Mouse (Mus musculus) MEL (cell line): ENCODE measurements around the gene Pon2. TPM values are rescaled to one million over a fixed set of nuclear protein-coding genes. Genes with fewer than 3 reads are reported as not detected.

Experiments used
- DNase-seq: peaks from one replicate; pipeline ENCODE4 v3.0.0; 2011; ENCODE audit warnings: low read depth, low spot score
- H3K27ac ChIP-seq: 2 replicates; pipeline ENCODE4 v1.5.1; 2012; ENCODE audit warnings: low read depth, mild to moderate bottlenecking, control low read depth, low read length, moderate library complexity; ENCODE audit not compliant: control insufficient read depth
- H3K27me3 ChIP-seq, 2 experiments: fragments of 150-350 bp in 1 of 2; sonication (generic) in 1 of 2; 2 replicates each; pipeline ENCODE4 v1.6.1; 2012; ENCODE audit warnings: low read length in 2 of 2, mild to moderate bottlenecking in 2 of 2, improper control_type of control experiment in 1 of 2, moderate library complexity in 1 of 2; ENCODE audit not compliant: insufficient read depth in 2 of 2, control insufficient read depth in 1 of 2
- H3K36me3 ChIP-seq, 2 experiments: 2 replicates each; pipeline ENCODE4 v1.6.1; 2012 to 2014; ENCODE audit warnings: low read length in 2 of 2, improper control_type of control experiment in 1 of 2, inconsistent platforms in 1 of 2, mild to moderate bottlenecking in 1 of 2; ENCODE audit not compliant: insufficient read depth in 2 of 2, control insufficient read depth in 1 of 2
- H3K4me1 ChIP-seq, 2 experiments: fragments of 150-350 bp in 1 of 2; sonication (generic) in 1 of 2; 2 replicates each; pipeline ENCODE4 v1.6.1; 2012; ENCODE audit warnings: low read length in 2 of 2, improper control_type of control experiment in 1 of 2, mild to moderate bottlenecking in 1 of 2; ENCODE audit not compliant: insufficient read depth in 2 of 2, control insufficient read depth in 1 of 2
- H3K4me3 ChIP-seq, 2 experiments: fragments of 150-350 bp in 1 of 2; sonication (generic) in 1 of 2; 2 replicates each; pipeline ENCODE4 v1.5.1; 2012; ENCODE audit warnings: low read depth in 2 of 2, low read length in 2 of 2, mild to moderate bottlenecking in 2 of 2, moderate library complexity in 2 of 2, control low read depth in 1 of 2, improper control_type of control experiment in 1 of 2; ENCODE audit not compliant: control insufficient read depth in 1 of 2, insufficient read depth in 1 of 2
- H3K79me2 ChIP-seq: 2 replicates; pipeline ENCODE4 v1.6.1; 2012; ENCODE audit warnings: mild to moderate bottlenecking, low read length, moderate library complexity; ENCODE audit not compliant: control insufficient read depth, poor library complexity, insufficient read depth
- H3K9ac ChIP-seq: 2 replicates; pipeline ENCODE4 v1.6.1; 2012; ENCODE audit warnings: low read depth, mild to moderate bottlenecking, control low read depth, low read length, moderate library complexity; ENCODE audit not compliant: control insufficient read depth, poor library complexity, severe bottlenecking
- H3K9me3 ChIP-seq: fragments of 150-350 bp; sonication (generic); replicated peaks from 2 replicates; pipeline ENCODE4 v1.6.1; 2012; ENCODE audit warnings: mild to moderate bottlenecking, low read length, improper control_type of control experiment, moderate library complexity; ENCODE audit not compliant: insufficient read depth
- ELF1 ChIP-seq: IDR thresholded peaks from 2 replicates; pipeline ENCODE4 v1.6.1; 2014; ENCODE audit warnings: low read depth, mild to moderate bottlenecking, inconsistent platforms, low read length, improper control_type of control experiment, moderate library complexity
- EP300 ChIP-seq, 2 experiments: IDR thresholded peaks; 2 replicates each; pipeline ENCODE4 v1.6.1; 2011; ENCODE audit warnings: improper control_type of control experiment in 2 of 2, low read length in 2 of 2, low read depth in 1 of 2, mild to moderate bottlenecking in 1 of 2
- ETS1 ChIP-seq: IDR thresholded peaks from 2 replicates; pipeline ENCODE4 v1.6.1; 2012; ENCODE audit warnings: low read depth, mild to moderate bottlenecking, inconsistent platforms, low read length, improper control_type of control experiment, moderate library complexity
- GABPA ChIP-seq: IDR thresholded peaks from 2 replicates; pipeline ENCODE4 v1.6.1; 2012; ENCODE audit warnings: low read depth, mild to moderate bottlenecking, inconsistent platforms, low read length, improper control_type of control experiment, moderate library complexity
- GATA1 ChIP-seq: IDR thresholded peaks from 2 replicates; pipeline ENCODE4 v1.6.1; 2011; ENCODE audit warnings: low read depth, low read length, improper control_type of control experiment
- JUND ChIP-seq: IDR thresholded peaks from 2 replicates; pipeline ENCODE4 v1.6.1; 2011; ENCODE audit warnings: low read depth, mild to moderate bottlenecking, improper control_type of control experiment, low read length
- KAT2A ChIP-seq: conservative IDR thresholded peaks from 2 replicates; pipeline ENCODE4 v1.6.1; 2012; ENCODE audit warnings: low read depth, low read length, improper control_type of control experiment, inconsistent platforms
- MAFK ChIP-seq: IDR thresholded peaks from 2 replicates; pipeline ENCODE4 v1.6.1; 2011; ENCODE audit warnings: low read depth, mild to moderate bottlenecking, low read length, improper control_type of control experiment, borderline replicate concordance
- MAZ ChIP-seq: IDR thresholded peaks from 2 replicates; pipeline ENCODE4 v1.6.1; 2012; ENCODE audit warnings: low read depth, mild to moderate bottlenecking, inconsistent platforms, low read length, improper control_type of control experiment
- NELFE ChIP-seq: IDR thresholded peaks from 2 replicates; pipeline ENCODE4 v1.6.1; 2011; ENCODE audit warnings: low read depth, low read length, improper control_type of control experiment
- RCOR1 ChIP-seq: IDR thresholded peaks from 2 replicates; pipeline ENCODE4 v1.6.1; 2012; ENCODE audit warnings: low read depth, mild to moderate bottlenecking, inconsistent platforms, low read length, improper control_type of control experiment
- SIN3A ChIP-seq: IDR thresholded peaks from 2 replicates; pipeline ENCODE4 v1.6.1; 2012; ENCODE audit warnings: low read length, improper control_type of control experiment, inconsistent platforms
- TAL1 ChIP-seq: IDR thresholded peaks from 2 replicates; pipeline ENCODE4 v1.6.1; 2012; ENCODE audit warnings: mild to moderate bottlenecking, inconsistent platforms, low read length, moderate library complexity, mixed read lengths
- TCF12 ChIP-seq: IDR thresholded peaks from 2 replicates; pipeline ENCODE4 v1.6.1; 2014; ENCODE audit warnings: low read depth, mild to moderate bottlenecking, inconsistent platforms, low read length, improper control_type of control experiment, moderate library complexity
- UBTF ChIP-seq: IDR thresholded peaks from 2 replicates; pipeline ENCODE4 v1.6.1; 2012; ENCODE audit warnings: low read depth, mild to moderate bottlenecking, inconsistent platforms, low read length, improper control_type of control experiment, moderate library complexity, borderline replicate concordance; ENCODE audit not compliant: insufficient read depth
- ZNF384 ChIP-seq: IDR thresholded peaks from 2 replicates; pipeline ENCODE4 v1.6.1; 2012; ENCODE audit warnings: low read depth, mild to moderate bottlenecking, inconsistent platforms, low read length, improper control_type of control experiment
- polyA plus RNA-seq, 2 experiments: library from polyadenylated mRNA; stranded (reverse) in 1 of 2; unstranded in 1 of 2; fragments of >175 nt in 1 of 2; fragments of >200 nt in 1 of 2; gene quantifications; 2 replicates each; pipeline versions ENCODE4 v1.2.1 to v1.2.4; 2012; ENCODE audit warnings: low replicate concordance in 2 of 2, low read depth in 1 of 2; ENCODE audit not compliant: insufficient read length in 2 of 2, insufficient read depth in 1 of 2, missing spikeins in 1 of 2
- total RNA-seq: library from RNA; depleted of rRNA; stranded (reverse); fragments of 300-350 nt; gene quantifications from 2 replicates; pipeline ENCODE4 v1.2.3, GENCODE M21; 2012

Pon2 gene
- total and polyA plus RNA-seq, 3 experiments, result 14.4 to 21.2 TPM; not detected in 1

DNA sequence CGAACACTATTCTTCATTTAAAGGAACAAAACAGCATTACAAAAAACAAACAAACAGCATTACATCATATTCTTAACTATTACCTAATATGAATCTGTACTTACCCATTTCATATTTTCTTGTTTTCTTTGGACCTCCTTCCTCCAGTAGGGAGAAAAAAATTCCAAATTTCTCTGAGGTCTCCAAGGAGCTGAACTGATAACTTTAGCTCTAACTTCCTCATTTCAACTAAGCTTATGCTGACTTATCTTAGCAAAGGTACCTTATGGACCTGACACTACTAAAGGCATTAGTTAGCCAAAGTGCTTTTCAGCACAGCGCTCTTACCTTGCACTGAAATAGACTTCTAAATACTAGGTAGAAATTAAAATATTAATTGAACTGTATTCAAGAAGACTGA is 43.4 kb downstream of the Pon2 start:
- DNase-seq, result peak; percentile 49
- Histone ChIP-seq H3K9ac (no peak overlapping the region), H3K4me3 (no peak overlapping the region)

DNA sequence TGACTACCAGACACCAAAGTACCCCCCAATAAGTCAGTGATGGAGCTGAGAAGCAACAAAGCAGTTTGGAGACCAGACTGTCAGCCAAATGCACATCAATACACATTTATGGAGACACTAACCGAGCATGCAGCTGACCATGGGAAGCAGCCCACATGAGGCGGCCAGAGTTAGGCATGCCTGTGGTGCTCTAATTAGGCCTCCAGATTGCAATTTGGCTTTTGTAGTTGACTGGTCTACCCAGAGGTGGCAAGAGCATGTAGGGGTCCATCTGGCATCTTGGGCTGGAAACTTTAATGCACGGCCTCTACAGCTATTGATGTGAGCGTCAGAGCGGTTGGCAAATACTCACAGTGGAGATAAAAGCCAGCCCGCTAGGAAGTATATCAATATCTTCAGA is 52.3 kb downstream of the Pon2 start:
- Histone ChIP-seq H3K9ac (no peak overlapping the region), H3K27me3 (no peaks in the 10 kb centered on the region), H3K79me2 (no peaks in the 10 kb centered on the region), H3K9me3 (no peaks in the 10 kb centered on the region), H3K4me1 (no peaks in the 10 kb centered on the region), H3K36me3 (no peaks in the 10 kb centered on the region; a peak in 1 of 4 replicates), H3K4me3 (no peak overlapping the region), H3K27ac (no peak overlapping the region)
- no peak for DNase-seq
- no peak for TF ChIP-seq UBTF
- TF ChIP-seq GATA1, result no peak
- no peak for TF ChIP-seq ETS1
- no peak for TF ChIP-seq JUND
- no peak for TF ChIP-seq TCF12
- TF ChIP-seq ELF1, result no peak
- no peak for TF ChIP-seq KAT2A
- TF ChIP-seq ZNF384, result no peak
- TF ChIP-seq GABPA, result no peak
- no peak for TF ChIP-seq MAZ
- no peak for TF ChIP-seq MAFK
- no peak for TF ChIP-seq TAL1

More for the DNA sequence above, 43.4 kb downstream of the Pon2 start:
- Histone ChIP-seq H3K4me1 (peaks cover 2 to 11% of the 10 kb centered on the region in 2 experiments), H3K36me3 (peaks cover 0 to 10% of the 10 kb centered on the region in 2 experiments; a peak in 2 of 4 replicates), H3K79me2 (no peaks in the 10 kb centered on the region), H3K27ac (no peak overlapping the region), H3K27me3 (no peaks in the 10 kb centered on the region)
- TF ChIP-seq EP300 (IDR thresholded peaks at IDR 0.05; ENCODE audit: low read depth in 1 of 2, low read length in 2 of 2) (peak; percentile 9 to 70; a peak in 3 of 4 replicates), RCOR1 (peak; percentile 31; the same call in 1 of the 2 replicates), ETS1 (0 out of 2 replicates have a peak, but pooled peaks have one; percentile 26), ZNF384 (peak; percentile 65), NELFE (no peak), UBTF (no peak), SIN3A (no peak), GATA1 (peak; percentile 55; the same call in 1 of the 2 replicates)
- TF ChIP-seq, all 39 proteins: peak for 5
- no peaks in the 10 kb centered on the region for H3K9me3 ChIP-seq
